Mouse (Mus musculus) C2C12 (cell line): ENCODE measurements around the gene Smurf1.

Experiments
- CEBPB ChIP-seq: IDR thresholded peaks from one replicate; pipeline ENCODE4 v1.6.1; 2011; ENCODE audit warnings: low read depth, mild to moderate bottlenecking, control low read depth, moderate library complexity
- CTCF ChIP-seq: IDR thresholded peaks from one replicate; pipeline ENCODE4 v1.5.1; 2011; ENCODE audit not compliant: control insufficient read depth, insufficient read depth, insufficient read length
- MAX ChIP-seq: IDR thresholded peaks from one replicate; pipeline ENCODE4 v1.6.1; 2011; ENCODE audit warnings: mild to moderate bottlenecking, control low read depth
- MYOD1 ChIP-seq: IDR thresholded peaks from one replicate; pipeline ENCODE4 v1.6.1; 2011; ENCODE audit warnings: low read depth; ENCODE audit not compliant: control insufficient read depth, insufficient read length
- MYOG ChIP-seq: IDR thresholded peaks from one replicate; pipeline ENCODE4 v1.6.1; 2011; ENCODE audit not compliant: control insufficient read depth, insufficient read length; ENCODE audit errors: extremely low read depth
- USF1 ChIP-seq: IDR thresholded peaks from one replicate; pipeline ENCODE4 v1.6.1; 2011; ENCODE audit warnings: low read depth, mild to moderate bottlenecking, control low read depth, moderate library complexity

DNA sequence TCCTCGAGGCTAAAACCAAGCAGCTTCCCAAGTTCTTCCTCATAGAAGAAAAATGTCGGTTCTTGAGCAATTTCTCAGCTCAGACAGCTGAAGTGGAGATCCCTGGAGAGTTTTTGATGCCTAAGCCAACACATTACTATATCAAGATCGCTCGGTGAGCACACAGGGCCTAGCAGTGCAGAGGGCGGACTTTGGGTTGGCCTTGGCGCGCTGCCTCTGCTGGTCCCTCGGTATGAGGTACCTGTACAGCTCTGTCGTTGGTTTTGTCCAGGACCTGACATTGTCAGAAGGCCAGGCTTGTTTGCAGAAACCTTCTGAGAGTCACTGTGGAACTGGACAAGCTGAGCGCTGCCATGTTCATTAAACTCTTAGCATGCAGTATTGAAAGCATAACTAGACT lies 115.7 kb downstream of the Smurf1 start:
- TF ChIP-seq CTCF = no peak
- no peak for TF ChIP-seq MYOD1
- TF ChIP-seq MYOG = no peak
- no peak for TF ChIP-seq CEBPB
- no peak for TF ChIP-seq USF1
- TF ChIP-seq MAX = no peak
